Mouse (Mus musculus) adrenal gland (tissue): ENCODE data around the gene Arid3a.

Source experiments
- intact Hi-C: fragments of 180-260 bp; cut with DNase I; formaldehyde crosslinking; loops from one replicate; pipeline ENCODE4 v1.15.1; 2025

Arid3a gene

DNA sequence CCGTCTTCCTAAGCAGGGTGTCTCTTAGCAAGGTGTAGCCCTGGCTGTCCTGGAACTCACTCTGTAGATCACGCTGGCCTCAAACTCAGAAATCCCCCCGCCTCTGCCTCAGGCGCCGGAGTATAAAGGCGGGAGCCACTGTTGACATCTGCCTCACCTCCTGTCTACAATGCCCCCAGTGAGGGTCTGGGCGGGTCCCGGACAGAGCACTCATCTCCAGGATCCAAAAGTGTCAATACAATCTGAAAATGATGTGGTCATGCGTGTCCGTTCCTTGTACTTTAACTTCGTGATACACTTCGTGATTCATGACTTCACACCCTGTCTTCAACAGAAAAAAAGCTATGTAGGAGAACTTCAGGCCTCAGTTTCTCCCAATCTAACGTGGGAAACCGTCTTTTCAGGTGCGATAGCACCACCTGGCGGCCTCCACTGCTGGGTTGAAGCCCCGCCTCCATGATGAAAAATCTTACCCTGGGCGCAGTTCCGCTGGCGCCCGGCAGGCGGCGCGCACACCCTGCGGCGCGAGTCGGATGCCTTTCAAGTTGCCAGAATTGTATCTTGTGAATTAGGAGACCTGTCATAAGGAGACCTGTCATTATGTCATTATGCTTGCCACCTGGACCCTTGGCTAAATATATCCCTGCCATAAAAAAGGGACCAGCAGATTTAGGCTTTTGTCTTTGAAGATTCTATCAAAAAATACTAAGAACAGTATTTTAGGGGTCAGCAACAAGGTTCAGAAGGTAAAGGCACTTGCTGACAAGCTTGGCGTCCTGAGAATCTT, 1.7 kb upstream of the Arid3a start:
- intact Hi-C loops = loop anchor here (1.0 to 5.0 kb wide), 4 partner anchors 29 to 90 kb away; no protein-coding TSS in a partner anchor

- intact Hi-C loops = loop anchor here (1.0 kb wide), 2 partner anchors 28 to 32 kb away; no protein-coding TSS in a partner anchor
Measured at GRCm38 (mm10) chr10:79925785-79926490, 905 bp upstream of the Arid3a start.

DNA sequence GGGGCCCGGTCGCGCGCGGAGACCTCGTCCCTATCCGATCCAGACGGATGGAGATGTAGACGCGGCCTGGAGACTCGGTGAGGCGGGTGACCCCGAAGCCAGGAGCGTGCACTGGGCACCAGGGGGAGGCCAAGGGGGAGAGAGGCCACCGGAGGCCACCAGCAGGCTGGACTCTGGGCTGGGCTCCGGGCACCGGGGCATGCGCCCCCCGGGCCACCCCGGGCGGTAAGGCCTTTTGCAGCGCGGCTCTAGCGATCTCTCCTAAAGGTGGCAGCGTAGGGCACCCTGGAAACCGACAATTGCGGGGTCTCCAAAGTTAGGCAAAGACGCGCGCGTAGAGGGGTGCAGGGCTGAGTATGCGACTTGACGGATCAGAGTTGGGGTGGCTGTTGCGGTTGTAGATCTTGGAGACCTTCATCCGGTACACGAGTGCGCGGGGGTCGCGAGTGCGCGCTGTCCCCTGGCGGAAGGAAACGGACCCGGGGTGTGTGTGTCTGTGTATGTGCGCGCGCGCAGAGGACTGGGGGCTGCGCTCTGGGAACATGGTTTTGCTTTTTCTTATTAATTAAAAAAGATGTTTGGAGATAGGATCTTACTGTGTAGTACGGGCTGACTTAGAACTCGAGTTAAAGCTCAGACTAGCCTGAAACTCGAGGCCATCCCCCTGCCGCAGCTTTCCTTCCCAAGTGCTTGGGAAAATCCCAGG, 634 bp downstream of the Arid3a start:
- intact Hi-C loops = no loop called here

- intact Hi-C loops = no loop called here
Measured at GRCm38 (mm10) chr10:79928030-79928694, 1.3 kb downstream of the Arid3a start.

GRCm38 (mm10) chr10:79928907-79929701, 2.3 kb downstream of the Arid3a start:
- intact Hi-C loops = no loop called here

GRCm38 (mm10) chr10:79929967-79930825, 3.4 kb downstream of the Arid3a start:
- intact Hi-C loops = no loop called here

DNA sequence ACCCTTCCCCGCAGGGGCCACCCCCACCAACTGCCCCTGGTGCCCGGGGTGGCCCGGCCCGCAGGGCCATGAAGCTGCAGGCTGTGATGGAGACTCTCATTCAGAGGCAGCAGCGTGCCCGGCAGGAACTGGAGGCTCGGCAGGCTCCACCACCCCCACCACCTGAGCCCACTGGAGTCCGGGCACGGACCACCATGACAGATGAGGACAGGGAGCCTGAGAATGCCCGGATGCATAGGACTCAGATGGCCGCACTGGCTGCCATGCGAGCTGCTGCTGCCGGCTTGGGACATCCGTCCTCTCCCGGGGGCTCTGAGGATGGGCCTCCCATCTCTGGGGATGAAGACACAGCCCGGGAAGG, 4.0 kb downstream of the Arid3a start:
- intact Hi-C loops = no loop called here

GRCm38 (mm10) chr10:79931797-79932196, 5.0 kb downstream of the Arid3a start:
- intact Hi-C loops = no loop called here

GRCm38 (mm10) chr10:79932736-79933135, 5.9 kb downstream of the Arid3a start:
- intact Hi-C loops = no loop called here

GRCm38 (mm10) chr10:79933145-79933679, 6.4 kb downstream of the Arid3a start:
- intact Hi-C loops = no loop called here

DNA sequence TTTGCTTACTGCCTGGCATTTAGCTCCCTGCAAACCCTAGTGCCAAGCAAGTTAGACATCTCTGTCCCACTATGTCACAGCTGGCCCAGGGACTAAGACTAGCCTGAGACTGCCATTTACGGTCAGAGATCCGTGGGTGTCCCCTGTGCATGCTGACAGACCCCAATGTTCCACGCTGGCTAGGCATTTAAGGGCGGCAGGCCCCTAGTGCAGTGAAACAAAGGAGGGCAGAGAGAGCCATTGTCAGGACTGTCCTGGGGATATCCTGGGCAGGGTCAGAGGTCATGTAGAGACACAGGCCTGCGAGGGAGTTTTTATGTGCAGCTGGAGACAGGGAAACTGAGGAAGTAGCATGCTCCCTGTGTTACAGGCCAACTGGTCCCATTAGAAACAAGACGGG, 7.0 kb downstream of the Arid3a start:
- intact Hi-C loops = no loop called here

GRCm38 (mm10) chr10:79934272-79934721, 7.5 kb downstream of the Arid3a start:
- intact Hi-C loops = no loop called here

GRCm38 (mm10) chr10:79934794-79935569, 8.1 kb downstream of the Arid3a start:
- intact Hi-C loops = no loop called here

GRCm38 (mm10) chr10:79936284-79936910, 9.6 kb downstream of the Arid3a start:
- intact Hi-C loops = no loop called here

DNA sequence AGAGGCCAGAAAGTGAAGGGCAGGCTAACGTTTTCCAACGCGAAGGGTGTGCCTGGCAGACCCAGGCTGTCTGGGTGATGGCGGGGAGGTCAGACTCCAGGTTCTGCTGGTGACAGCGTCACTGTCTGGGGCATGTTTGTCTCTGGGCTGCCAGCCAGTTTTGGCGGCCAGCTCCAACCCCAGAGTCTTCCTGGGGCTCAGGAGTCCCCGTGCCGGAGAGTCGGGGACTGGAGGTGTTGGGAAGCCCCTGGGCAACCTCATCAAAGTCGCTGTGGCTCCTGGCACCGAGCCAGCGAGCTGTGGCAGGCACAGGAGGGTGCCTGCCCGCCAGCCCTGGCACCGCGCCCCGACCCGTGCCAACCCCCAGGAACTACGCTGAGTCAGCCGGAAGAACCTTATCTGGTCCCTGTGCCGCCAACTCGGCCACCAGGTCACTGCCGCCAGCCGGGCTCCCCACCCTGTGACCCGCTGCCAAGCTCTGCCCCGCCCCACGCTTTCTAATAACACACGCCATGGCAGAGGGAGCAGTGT, 10.1 kb downstream of the Arid3a start:
- intact Hi-C loops = no loop called here

GRCm38 (mm10) chr10:79937775-79938526, 11.1 kb downstream of the Arid3a start:
- intact Hi-C loops = no loop called here

- intact Hi-C loops = no loop called here
Measured at GRCm38 (mm10) chr10:79940749-79941148, 13.9 kb downstream of the Arid3a start.
